In the genomic region with DNA sequence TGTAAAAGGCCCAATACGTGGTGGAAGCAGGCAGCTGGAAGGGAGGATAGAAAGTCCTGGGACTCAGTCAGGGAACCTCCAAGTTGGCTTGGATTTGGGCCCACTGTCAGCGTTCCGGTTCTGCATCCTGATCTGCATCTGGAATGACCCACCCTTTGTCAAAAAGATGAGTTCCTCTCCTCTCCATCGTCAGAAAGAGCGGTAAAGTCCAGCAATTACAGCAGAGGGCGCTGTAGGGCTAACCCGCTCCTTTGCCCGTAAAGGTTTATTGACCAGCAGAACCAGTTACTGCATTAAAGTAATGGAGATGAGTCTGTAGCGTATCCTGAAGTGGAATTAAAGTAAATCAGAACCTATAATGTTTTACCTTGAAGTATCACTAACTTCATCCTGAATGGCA, we compare ENCODE assay signal across 8 mouse cellular contexts. TPM values are rescaled to one million over a fixed set of nuclear protein-coding genes. Genes with fewer than 3 reads are reported as not detected.
DNase-seq lines count a peak whose midpoint lies in the region; ATAC-seq and TF ChIP-seq lines count a peak whose summit lies in the region.

No protein-coding gene starts in this region.

- no peaks in the 10 kb centered on the region for H3K9me3 ChIP-seq in heart, postnatal 0 days (replicated peaks; ENCODE audit: control insufficient read depth, low read length)

- TF ChIP-seq CTCF in heart, postnatal 0 days (IDR thresholded peaks at IDR 0.05; ENCODE audit: low read depth): peak; percentile 66

- no peak for ATAC-seq in heart, postnatal 0 days (ENCODE audit: insufficient read depth, low read depth)
- peak; percentile 96 for ATAC-seq in megakaryocyte progenitor cell, adult 5-6 weeks (replicated peaks; ENCODE audit: poor library complexity)

- H3K4me3 ChIP-seq in heart, postnatal 0 days (ENCODE audit: low read depth, low read length): no peak overlapping the region

- no peak for TF ChIP-seq EP300 in heart, postnatal 0 days (IDR thresholded peaks at IDR 0.05; ENCODE audit: low read depth)

- H3K9ac ChIP-seq in heart, postnatal 0 days (replicated peaks; ENCODE audit: low read depth, low read length): no peak overlapping the region

- H3K4me1 ChIP-seq in heart, postnatal 0 days (ENCODE audit: control insufficient read depth, insufficient read depth): no peaks in the 10 kb centered on the region

- peaks cover 10% of the 10 kb centered on the region for H3K27me3 ChIP-seq in heart, postnatal 0 days (ENCODE audit: control insufficient read depth, insufficient read depth, low read length)

- no peaks in the 10 kb centered on the region for H3K36me3 ChIP-seq in heart, postnatal 0 days (replicated peaks; ENCODE audit: control insufficient read depth, insufficient read depth, low read length)

- 12% methylated on average over 9 of the region's 9 CpGs for WGBS in heart, postnatal 0 days

- H3K4me2 ChIP-seq in heart, postnatal 0 days (ENCODE audit: low read depth, low read length): no peak overlapping the region

- DNase-seq in heart, postnatal 0 days (ENCODE audit: low spot score): peak; percentile 18
- no peak for DNase-seq in heart, adult 8-10 months (ENCODE audit: low spot score)
- DNase-seq in 3T3-L1 (ENCODE audit: low read depth, low spot score): peak; percentile 72
- peak; percentile 27 for DNase-seq in Muller cell, postnatal 12 days (ENCODE audit: inconsistent ontology term)
- DNase-seq in cerebellum, postnatal 25 days: peak; percentile 69 to 80
- DNase-seq in kidney, postnatal 10 days: peak; percentile 73
- peak; percentile 61 for DNase-seq in thymus, postnatal 14 days

- no peak overlapping the region for H3K27ac ChIP-seq in heart, postnatal 0 days (ENCODE audit: low read depth)

RNA-seq across cellular contexts. Expression of a gene that starts 7.5 kb away (rescaled TPM):
- 156 and 179 TPM in 2 replicates for total RNA-seq in heart, postnatal 0 days (2014; rRNA removed; ENCODE audit: low replicate concordance)
- polyA plus RNA-seq in heart, postnatal 0 days (2015; fragmentation: Nextera tagmentation; extraction: Ambion mirVana): 254 and 259 TPM in 2 replicates
- 100 to 1,000 TPM; 139 to 175 (median 148) TPM for total RNA-seq in heart, adult 8-10 months (2022)
- total RNA-seq in megakaryocyte progenitor cell, adult 5-6 weeks (2015): 2,919 and 2,971 TPM in 2 replicates
- total RNA-seq in megakaryocyte progenitor cell, adult 5-6 weeks (2017): 3,382 and 4,168 TPM in 2 replicates

RNA-seq across cellular contexts. Expression of a gene that starts 23.3 kb away (rescaled TPM):
- total RNA-seq in heart, postnatal 0 days (2014; rRNA removed; ENCODE audit: low replicate concordance): 2.8 and 10.5 TPM in 2 replicates
- polyA plus RNA-seq in heart, postnatal 0 days (2015; fragmentation: Nextera tagmentation; extraction: Ambion mirVana): 10.7 and 10.8 TPM in 2 replicates
- 1 to 10 TPM; 3.0 to 5.6 (median 4.9) TPM for total RNA-seq in heart, adult 8-10 months (2022)
- not detected in 2 replicates for total RNA-seq in megakaryocyte progenitor cell, adult 5-6 weeks (2015)
- total RNA-seq in megakaryocyte progenitor cell, adult 5-6 weeks (2017): not detected in 2 replicates

RNA-seq across cellular contexts. Expression of a gene that starts 32.9 kb away (rescaled TPM):
- total RNA-seq in heart, postnatal 0 days (2014; rRNA removed; ENCODE audit: low replicate concordance): not detected in 2 replicates
- polyA plus RNA-seq in heart, postnatal 0 days (2015; fragmentation: Nextera tagmentation; extraction: Ambion mirVana): not detected in 2 replicates
- not detected for total RNA-seq in heart, adult 8-10 months (2022)
- not detected in 2 replicates for total RNA-seq in megakaryocyte progenitor cell, adult 5-6 weeks (2015)
- not detected in 2 replicates for total RNA-seq in megakaryocyte progenitor cell, adult 5-6 weeks (2017)

Comparison
In these comparisons a context has a peak if more than half of its experiments do, and no peak if none do; other contexts are left out.
1. RNA of a gene that starts 7.5 kb away (total RNA-seq): 2,919 to 4,168 TPM in megakaryocyte progenitor cell, adult 5-6 weeks; 156 to 179 TPM in heart, postnatal 0 days and 139 to 175 TPM in heart, adult 8-10 months; every median in the first group is over 10 times any median in the second.